Mouse (Mus musculus) adrenal gland, adult 8-10 months (tissue): ENCODE data around the gene Irs3. TPM values are rescaled to one million over a fixed set of nuclear protein-coding genes. Genes with fewer than 3 reads are reported as not detected.

Experiments used
- DNase-seq: peaks from one replicate; pipeline ENCODE4 v3.0.0; 2022
- total RNA-seq, 4 experiments: library from RNA; stranded (reverse); gene quantifications; 2 replicates each; pipeline ENCODE4 v1.2.4; 2022

The Irs3 gene
- total RNA-seq, 4 experiments from 2014 or later = 2.6 to 7.5 (median 4.6) TPM

- DNase-seq = peak; percentile 64
Observed at GRCm38 (mm10) chr5:137656977-137657376, 11.5 kb upstream of the Irs3 start.

- DNase-seq = no peak
Observed at GRCm38 (mm10) chr5:137654746-137655145, 9.2 kb upstream of the Irs3 start.

- no peak for DNase-seq
Observed at GRCm38 (mm10) chr5:137653366-137653765, 7.9 kb upstream of the Irs3 start.

- no peak for DNase-seq
Observed at GRCm38 (mm10) chr5:137652474-137652873, 7.0 kb upstream of the Irs3 start.

GRCm38 (mm10) chr5:137649669-137650571 lies 4.4 kb upstream of the Irs3 start:
- no peak for DNase-seq

GRCm38 (mm10) chr5:137649251-137649650 lies 3.7 kb upstream of the Irs3 start:
- DNase-seq = no peak

- DNase-seq = no peak
Observed at GRCm38 (mm10) chr5:137647827-137648601, 2.5 kb upstream of the Irs3 start.

GRCm38 (mm10) chr5:137645091-137645651 lies 343 bp downstream of the Irs3 start:
- no peak for DNase-seq

- DNase-seq = no peak
Observed at GRCm38 (mm10) chr5:137644484-137644883, 1.0 kb downstream of the Irs3 start.

GRCm38 (mm10) chr5:137642886-137643285 lies 2.6 kb downstream of the Irs3 start:
- DNase-seq = no peak

- DNase-seq = no peak
Observed at GRCm38 (mm10) chr5:137641054-137641453, 4.5 kb downstream of the Irs3 start, which contains the start of gene Sap25. Sap25 (plus strand) TSS chr5:137641334.

GRCm38 (mm10) chr5:137639472-137639871 lies 6.0 kb downstream of the Irs3 start:
- no peak for DNase-seq

GRCm38 (mm10) chr5:137633397-137634084 lies 12.0 kb downstream of the Irs3 start:
- DNase-seq = no peak

- DNase-seq = no peak
Observed at GRCm38 (mm10) chr5:137631591-137631990, 13.9 kb downstream of the Irs3 start.

GRCm38 (mm10) chr5:137631171-137631570 lies 14.3 kb downstream of the Irs3 start:
- DNase-seq = no peak

- DNase-seq = no peak
Observed at GRCm38 (mm10) chr5:137630602-137631001, 14.9 kb downstream of the Irs3 start.

- no peak for DNase-seq
Observed at GRCm38 (mm10) chr5:137629906-137630545, 15.5 kb downstream of the Irs3 start.

- DNase-seq = no peak
Observed at GRCm38 (mm10) chr5:137629306-137629721, 16.2 kb downstream of the Irs3 start.

GRCm38 (mm10) chr5:137628498-137629305 lies 16.8 kb downstream of the Irs3 start, which contains the start of the genes Fbxo24, Lrch4 and Gm20605:
Fbxo24 (minus strand) TSS chr5:137629002.
Lrch4 (plus strand) TSS chr5:137629121.
Gm20605 (plus strand) TSS chr5:137629175.
- DNase-seq = peak; percentile 100

GRCm38 (mm10) chr5:137627991-137628390 lies 17.5 kb downstream of the Irs3 start:
- peak; percentile 63 for DNase-seq
